Mouse (Mus musculus) urinary bladder, postnatal 10 days (tissue): Measurements from ENCODE around the gene Siglecf.

Experiments
- DNase-seq: peaks from one replicate; pipeline ENCODE4 v3.0.0; 2022; ENCODE audit warnings: low spot score

Gene Siglecf

DNA sequence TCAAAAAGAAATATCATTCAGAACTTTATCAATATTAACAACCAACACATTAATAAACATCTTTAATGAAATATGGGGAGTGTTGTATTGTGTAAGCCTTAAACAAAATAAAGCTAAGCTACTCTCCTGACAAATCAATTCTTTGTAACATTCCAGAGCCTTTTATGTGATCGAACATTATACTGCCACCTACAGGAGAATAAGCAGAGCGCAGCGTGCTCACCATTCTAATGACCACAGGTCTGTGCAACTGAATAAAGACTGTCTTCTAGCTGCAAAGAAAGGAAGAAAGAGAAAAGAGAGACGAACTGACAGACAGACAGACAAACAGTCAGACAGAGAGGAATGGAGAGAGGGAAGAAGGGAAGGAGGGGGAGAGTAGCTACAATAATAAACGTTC lies 27.1 kb downstream of the Siglecf start:
- DNase-seq = no peak

DNA sequence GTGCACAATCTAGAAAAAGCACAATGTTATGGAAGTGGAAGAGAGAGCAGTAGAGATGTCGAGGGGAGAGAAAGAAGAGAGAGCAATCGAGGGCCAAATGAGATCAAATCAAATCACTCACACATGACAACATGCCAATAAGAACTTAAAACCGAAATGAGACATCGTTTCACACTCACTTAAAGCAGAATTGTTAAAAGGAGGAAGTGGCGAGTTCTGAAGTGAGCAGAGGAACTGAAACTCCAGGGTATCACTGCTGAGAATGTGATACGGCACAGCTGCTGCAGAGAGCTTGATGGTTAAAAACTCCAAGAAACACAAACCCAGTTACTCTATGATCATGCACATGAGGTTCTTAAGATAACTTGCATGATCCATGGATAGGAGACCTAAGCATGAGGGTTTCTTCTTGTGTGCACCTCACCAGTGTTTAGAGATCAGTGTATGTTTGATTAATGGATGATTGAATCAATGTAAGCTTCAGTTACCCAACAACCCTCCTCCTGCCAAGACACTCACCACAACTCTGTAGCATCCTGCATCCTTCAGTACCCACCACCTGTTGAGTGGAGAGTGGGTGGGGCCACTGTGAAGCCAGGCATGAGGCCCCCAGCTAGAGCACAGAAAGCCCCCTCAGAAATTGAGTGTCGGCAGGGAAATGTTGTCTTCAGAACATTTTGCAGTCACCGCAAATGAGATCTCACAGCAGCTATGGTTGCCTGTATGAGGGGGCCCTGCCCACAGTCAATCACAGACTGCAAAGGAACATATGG lies 41.4 kb downstream of the Siglecf start:
- no peak for DNase-seq

DNA sequence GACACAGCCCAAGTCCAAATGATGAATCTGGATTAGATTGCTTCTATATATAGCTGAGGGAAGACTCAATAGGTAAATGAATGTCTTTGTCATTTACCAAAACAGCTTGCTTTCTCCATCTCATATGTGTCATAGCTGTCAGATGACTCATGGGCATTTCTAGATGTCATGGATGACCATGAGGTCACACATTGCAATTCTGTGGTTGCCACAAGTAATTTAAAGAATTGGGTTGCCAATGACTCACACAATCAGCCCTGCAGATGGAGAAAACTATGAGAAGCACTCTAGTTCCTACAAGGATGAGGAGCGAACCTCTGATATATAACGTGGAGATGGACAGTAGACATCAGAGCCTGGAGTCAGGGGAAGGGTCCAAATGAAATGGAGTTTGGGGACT lies 48.4 kb downstream of the Siglecf start:
- no peak for DNase-seq

DNA sequence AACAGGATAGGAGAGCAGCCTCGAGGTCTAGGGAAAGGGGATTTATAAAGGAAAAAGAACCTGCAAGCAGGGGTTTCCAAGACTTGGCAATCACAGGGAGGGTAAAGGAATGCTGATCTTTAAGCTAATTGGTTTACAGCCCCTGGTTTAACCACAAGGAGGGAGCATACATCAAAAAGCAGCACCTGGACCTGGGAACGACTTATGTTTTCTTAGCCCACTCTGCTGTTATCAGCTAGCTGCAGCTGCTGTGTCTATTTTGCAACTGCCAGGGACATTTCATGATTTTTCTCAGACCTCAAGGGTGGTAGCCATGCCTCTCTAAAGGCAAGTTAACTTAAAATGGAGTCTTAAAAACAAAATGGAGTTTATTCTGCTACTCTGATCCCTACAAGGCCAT lies 51.6 kb downstream of the Siglecf start:
- DNase-seq = no peak

DNA sequence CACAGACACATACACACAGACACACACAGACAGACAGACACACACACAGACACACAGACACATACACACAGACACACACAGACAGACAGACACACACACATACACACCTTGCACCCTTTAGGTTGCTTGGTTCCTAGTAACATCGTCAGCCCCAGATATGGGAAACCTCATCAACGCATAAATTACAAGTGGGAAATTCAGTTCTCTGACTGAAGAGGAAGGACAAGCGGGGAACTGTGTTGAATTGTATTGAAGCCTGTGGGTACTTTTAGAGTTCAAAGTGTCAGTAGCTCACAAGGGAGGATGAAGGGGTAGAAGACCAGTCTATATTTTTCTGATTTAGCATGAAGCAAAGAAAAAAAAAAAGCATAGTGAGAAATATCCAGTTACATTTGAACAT lies 56.4 kb downstream of the Siglecf start:
- no peak for DNase-seq

DNA sequence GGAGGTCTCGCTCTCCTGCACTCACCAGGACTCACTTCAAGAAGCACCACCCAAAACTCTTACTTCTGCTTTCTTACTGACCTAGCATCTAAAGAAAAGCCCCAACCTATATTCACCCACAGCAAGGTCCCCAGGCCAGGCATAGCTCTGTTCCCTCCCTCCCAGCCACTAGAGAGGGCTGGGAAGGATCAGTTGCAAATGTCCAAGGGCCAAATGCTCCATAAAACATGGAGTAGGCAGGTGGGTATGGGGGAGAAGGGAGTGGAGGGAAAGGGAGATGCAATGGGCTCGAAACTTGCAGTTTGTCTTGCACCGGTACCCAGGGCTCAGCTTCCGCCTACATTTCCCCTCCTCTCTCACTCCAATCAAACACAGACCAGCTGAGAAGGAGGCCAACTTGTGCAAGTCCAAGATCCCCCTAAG lies 57.0 kb downstream of the Siglecf start, which contains the start of gene Siglecg:
Siglecg (plus strand) TSS at position 74 of the 423 bp plus-strand sequence.
- DNase-seq = no peak

DNA sequence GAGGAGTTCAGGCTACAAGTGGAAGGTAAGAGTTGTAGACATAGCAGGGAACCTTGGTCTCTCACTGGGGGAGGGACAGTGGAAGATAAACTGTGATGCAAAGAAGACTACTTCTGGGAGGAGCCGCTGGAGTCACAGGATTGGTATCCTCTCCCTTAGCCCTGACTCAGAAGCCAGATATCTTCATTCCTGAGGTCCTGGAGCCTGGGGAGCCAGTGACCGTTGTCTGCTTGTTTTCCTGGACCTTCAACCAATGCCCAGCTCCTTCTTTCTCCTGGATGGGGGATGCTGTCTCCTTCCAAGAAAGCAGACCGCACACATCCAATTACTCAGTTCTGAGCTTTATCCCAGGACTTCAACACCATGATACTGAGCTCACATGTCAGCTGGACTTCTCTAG lies 57.9 kb downstream of the Siglecf start:
- DNase-seq = no peak
